Mouse (Mus musculus): Measurements from ENCODE around the gene Rab11fip3. TPM values are rescaled to one million over a fixed set of nuclear protein-coding genes. Genes with fewer than 3 reads are reported as not detected.
A peak's percentile ranks its signal among the peaks of the same experiment; 100 is the strongest.

The Rab11fip3 gene
- polyA plus RNA-seq, 1 experiment from 2014 or later: 13.7 TPM

GRCm38 (mm10) chr17:26032037-26032436 lies 37.3 kb downstream of the Rab11fip3 start:
- H3K9ac ChIP-seq (ENCODE audit: low read length): no peak overlapping the region
- ATAC-seq (replicated peaks; ENCODE audit: low FRiP score, low TSS enrichment, low read depth): no peak
- H3K4me1 ChIP-seq (replicated peaks; ENCODE audit: control insufficient read depth, insufficient read depth, low read length): no peaks in the 10 kb centered on the region
- no peak overlapping the region for H3K4me2 ChIP-seq (ENCODE audit: low read length)
- no peaks in the 10 kb centered on the region for H3K9me3 ChIP-seq (ENCODE audit: control insufficient read depth, low read length)
- peaks cover 14% of the 10 kb centered on the region for H3K36me3 ChIP-seq (ENCODE audit: control insufficient read depth, insufficient read depth, low read length)
- no peak overlapping the region for H3K27ac ChIP-seq (ENCODE audit: low read depth)
- DNase-seq (ENCODE audit: low spot score): no peak
- no peaks in the 10 kb centered on the region for H3K27me3 ChIP-seq (replicated peaks; ENCODE audit: control insufficient read depth, insufficient read depth, low read length)
- no peak overlapping the region for H3K4me3 ChIP-seq (ENCODE audit: low read depth, low read length)
- WGBS: 82% methylated on average over 6 of the region's 6 CpGs

- H3K9me3 ChIP-seq (ENCODE audit: control insufficient read depth, low read length): no peaks in the 10 kb centered on the region
- H3K4me1 ChIP-seq (replicated peaks; ENCODE audit: control insufficient read depth, insufficient read depth, low read length): no peaks in the 10 kb centered on the region
- H3K27me3 ChIP-seq (replicated peaks; ENCODE audit: control insufficient read depth, insufficient read depth, low read length): no peaks in the 10 kb centered on the region
- ATAC-seq (replicated peaks; ENCODE audit: low FRiP score, low TSS enrichment, low read depth) (no peak), DNase-seq (ENCODE audit: low spot score) (no peak)
- H3K4me2 ChIP-seq (ENCODE audit: low read length): no peak overlapping the region
- 93% methylated on average over 5 of the region's 5 CpGs for WGBS
- no peak overlapping the region for H3K4me3 ChIP-seq (ENCODE audit: low read depth, low read length)
- no peak overlapping the region for H3K9ac ChIP-seq (ENCODE audit: low read length)
- peaks cover 14% of the 10 kb centered on the region for H3K36me3 ChIP-seq (ENCODE audit: control insufficient read depth, insufficient read depth, low read length)
- no peak overlapping the region for H3K27ac ChIP-seq (ENCODE audit: low read depth)
Observed at GRCm38 (mm10) chr17:26031583-26031982, 37.8 kb downstream of the Rab11fip3 start.

DNA sequence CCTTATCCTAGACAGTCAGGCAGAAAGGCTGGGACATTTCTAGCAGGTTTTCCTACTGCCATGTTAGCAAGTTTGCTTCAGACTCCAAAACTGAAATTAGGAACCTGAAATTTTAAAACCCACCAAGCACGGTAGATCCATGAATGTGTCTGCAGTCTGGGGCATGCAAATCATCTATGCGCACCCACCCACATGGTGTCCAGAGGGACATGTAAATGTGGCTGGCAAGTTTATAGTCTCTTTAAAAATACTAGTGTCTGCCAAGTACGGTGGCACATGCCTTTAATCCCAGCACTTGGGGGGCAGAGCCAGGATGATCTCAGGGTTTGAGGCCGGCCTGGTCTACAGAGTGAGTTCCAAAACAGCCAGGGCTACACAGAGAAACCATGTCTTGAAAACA lies 41.1 kb downstream of the Rab11fip3 start:
- DNase-seq (ENCODE audit: low spot score) (no peak), ATAC-seq (replicated peaks; ENCODE audit: low FRiP score, low TSS enrichment, low read depth) (no peak)

GRCm38 (mm10) chr17:26024674-26025073 lies 44.7 kb downstream of the Rab11fip3 start:
- Histone ChIP-seq H3K27ac (ENCODE audit: low read depth) (no peak overlapping the region), H3K36me3 (ENCODE audit: control insufficient read depth, insufficient read depth, low read length) (peaks cover 6% of the 10 kb centered on the region; the same call in 1 of the 2 replicates), H3K9me3 (ENCODE audit: control insufficient read depth, low read length) (no peaks in the 10 kb centered on the region), H3K4me3 (ENCODE audit: low read depth, low read length) (no peak overlapping the region), H3K27me3 (replicated peaks; ENCODE audit: control insufficient read depth, insufficient read depth, low read length) (no peaks in the 10 kb centered on the region), H3K4me1 (replicated peaks; ENCODE audit: control insufficient read depth, insufficient read depth, low read length) (no peaks in the 10 kb centered on the region), H3K9ac (ENCODE audit: low read length) (no peak overlapping the region), H3K4me2 (ENCODE audit: low read length) (no peak overlapping the region)
- ATAC-seq (replicated peaks; ENCODE audit: low FRiP score, low TSS enrichment, low read depth): no peak
- 94% methylated on average over 9 of the region's 9 CpGs for WGBS
- no peak for DNase-seq (ENCODE audit: low spot score)

More for the DNA sequence above, 41.1 kb downstream of the Rab11fip3 start:
- WGBS: 94% methylated on average over 4 of the region's 4 CpGs
- Histone ChIP-seq H3K27me3 (replicated peaks; ENCODE audit: control insufficient read depth, insufficient read depth, low read length) (no peaks in the 10 kb centered on the region), H3K9ac (ENCODE audit: low read length) (no peak overlapping the region), H3K4me1 (replicated peaks; ENCODE audit: control insufficient read depth, insufficient read depth, low read length) (no peaks in the 10 kb centered on the region), H3K36me3 (ENCODE audit: control insufficient read depth, insufficient read depth, low read length) (peaks cover 9% of the 10 kb centered on the region; the same call in 1 of the 2 replicates), H3K9me3 (ENCODE audit: control insufficient read depth, low read length) (no peaks in the 10 kb centered on the region), H3K4me2 (ENCODE audit: low read length) (no peak overlapping the region), H3K27ac (ENCODE audit: low read depth) (no peak overlapping the region), H3K4me3 (ENCODE audit: low read depth, low read length) (no peak overlapping the region)

GRCm38 (mm10) chr17:26023966-26024365 lies 45.4 kb downstream of the Rab11fip3 start:
- Histone ChIP-seq H3K27me3 (replicated peaks; ENCODE audit: control insufficient read depth, insufficient read depth, low read length) (no peaks in the 10 kb centered on the region), H3K9me3 (ENCODE audit: control insufficient read depth, low read length) (no peaks in the 10 kb centered on the region), H3K36me3 (ENCODE audit: control insufficient read depth, insufficient read depth, low read length) (peaks cover 6% of the 10 kb centered on the region; the same call in 1 of the 2 replicates), H3K4me2 (ENCODE audit: low read length) (no peak overlapping the region), H3K27ac (ENCODE audit: low read depth) (no peak overlapping the region), H3K9ac (ENCODE audit: low read length) (no peak overlapping the region), H3K4me1 (replicated peaks; ENCODE audit: control insufficient read depth, insufficient read depth, low read length) (no peaks in the 10 kb centered on the region), H3K4me3 (ENCODE audit: low read depth, low read length) (no peak overlapping the region)
- ATAC-seq (replicated peaks; ENCODE audit: low FRiP score, low TSS enrichment, low read depth): no peak
- 92% methylated on average over 8 of the region's 8 CpGs for WGBS
- DNase-seq (ENCODE audit: low spot score): no peak

DNA sequence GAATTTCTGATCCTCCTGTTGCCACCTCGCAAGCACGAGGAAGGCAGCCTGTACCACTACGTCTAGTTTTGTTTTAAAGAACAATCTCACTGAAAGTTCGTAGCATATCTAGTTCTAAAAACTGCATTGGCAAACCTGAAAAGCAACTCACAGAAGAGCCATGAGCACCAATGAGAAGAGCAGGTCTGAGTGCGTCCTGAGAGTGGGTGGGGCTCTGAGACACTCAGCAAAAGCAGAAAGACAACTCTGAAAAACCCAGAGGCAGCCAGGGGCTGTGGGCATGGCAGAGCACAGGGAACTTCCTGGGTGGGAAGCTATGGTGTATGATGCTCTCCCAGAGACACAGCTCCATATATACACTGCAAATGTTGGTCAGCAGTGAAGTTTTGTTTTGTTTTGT lies 46.2 kb downstream of the Rab11fip3 start:
- Histone ChIP-seq H3K27me3 (replicated peaks; ENCODE audit: control insufficient read depth, insufficient read depth, low read length) (no peaks in the 10 kb centered on the region), H3K4me1 (replicated peaks; ENCODE audit: control insufficient read depth, insufficient read depth, low read length) (no peaks in the 10 kb centered on the region), H3K4me3 (ENCODE audit: low read depth, low read length) (no peak overlapping the region), H3K27ac (ENCODE audit: low read depth) (no peak overlapping the region), H3K9ac (ENCODE audit: low read length) (no peak overlapping the region), H3K36me3 (ENCODE audit: control insufficient read depth, insufficient read depth, low read length) (peaks cover 6% of the 10 kb centered on the region; the same call in 1 of the 2 replicates), H3K9me3 (ENCODE audit: control insufficient read depth, low read length) (no peaks in the 10 kb centered on the region), H3K4me2 (ENCODE audit: low read length) (no peak overlapping the region)
- DNase-seq (ENCODE audit: low spot score) (no peak), ATAC-seq (replicated peaks; ENCODE audit: low FRiP score, low TSS enrichment, low read depth) (no peak)
- WGBS: 91% methylated on average over 5 of the region's 5 CpGs

GRCm38 (mm10) chr17:26021728-26022341 lies 47.5 kb downstream of the Rab11fip3 start:
- WGBS: 64% methylated on average over 9 of the region's 9 CpGs
- H3K36me3 ChIP-seq (ENCODE audit: control insufficient read depth, insufficient read depth, low read length): peaks cover 6% of the 10 kb centered on the region; the same call in 1 of the 2 replicates
- H3K4me2 ChIP-seq (ENCODE audit: low read length): no peak overlapping the region
- H3K27ac ChIP-seq (ENCODE audit: low read depth): no peak overlapping the region
- no peak overlapping the region for H3K4me3 ChIP-seq (ENCODE audit: low read depth, low read length)
- ATAC-seq (replicated peaks; ENCODE audit: low FRiP score, low TSS enrichment, low read depth) (0 out of 2 replicates have a peak, but pooled peaks have one; percentile 43), DNase-seq (ENCODE audit: low spot score) (peak; percentile 62)
- H3K4me1 ChIP-seq (replicated peaks; ENCODE audit: control insufficient read depth, insufficient read depth, low read length): no peaks in the 10 kb centered on the region
- H3K9ac ChIP-seq (ENCODE audit: low read length): no peak overlapping the region
- no peaks in the 10 kb centered on the region for H3K27me3 ChIP-seq (replicated peaks; ENCODE audit: control insufficient read depth, insufficient read depth, low read length)
- H3K9me3 ChIP-seq (ENCODE audit: control insufficient read depth, low read length): no peaks in the 10 kb centered on the region

GRCm38 (mm10) chr17:26020848-26021347 lies 48.5 kb downstream of the Rab11fip3 start:
- DNase-seq (ENCODE audit: low spot score) (no peak), ATAC-seq (replicated peaks; ENCODE audit: low FRiP score, low TSS enrichment, low read depth) (no peak)
- Histone ChIP-seq H3K4me1 (replicated peaks; ENCODE audit: control insufficient read depth, insufficient read depth, low read length) (no peaks in the 10 kb centered on the region), H3K36me3 (ENCODE audit: control insufficient read depth, insufficient read depth, low read length) (peaks cover 6% of the 10 kb centered on the region; the same call in 1 of the 2 replicates), H3K4me3 (ENCODE audit: low read depth, low read length) (no peak overlapping the region), H3K27me3 (replicated peaks; ENCODE audit: control insufficient read depth, insufficient read depth, low read length) (no peaks in the 10 kb centered on the region), H3K4me2 (ENCODE audit: low read length) (no peak overlapping the region), H3K9me3 (ENCODE audit: control insufficient read depth, low read length) (no peaks in the 10 kb centered on the region), H3K27ac (ENCODE audit: low read depth) (no peak overlapping the region), H3K9ac (ENCODE audit: low read length) (no peak overlapping the region)
- WGBS: 89% methylated on average over 7 of the region's 7 CpGs

DNA sequence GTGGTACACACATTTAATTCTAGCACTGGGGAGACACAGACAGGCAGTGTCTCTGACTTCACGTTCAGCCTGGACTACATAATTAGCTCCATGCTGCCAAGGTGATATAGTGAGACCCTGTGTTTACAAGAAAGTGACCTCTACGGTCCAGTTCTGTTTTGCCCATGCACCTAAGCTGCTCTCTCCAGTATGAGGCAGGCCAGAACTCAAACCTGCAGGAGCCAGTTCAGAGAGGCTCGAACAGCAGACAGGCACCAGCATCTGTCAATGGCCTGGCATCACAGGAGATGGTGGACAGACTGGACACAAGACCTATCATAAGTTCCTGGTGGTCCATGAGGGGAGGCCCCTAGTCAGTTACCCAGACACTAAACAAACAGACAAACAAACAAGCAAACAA lies 51.0 kb downstream of the Rab11fip3 start:
- WGBS: 56% methylated on average over 3 of the region's 3 CpGs
- no peaks in the 10 kb centered on the region for H3K4me1 ChIP-seq (replicated peaks; ENCODE audit: control insufficient read depth, insufficient read depth, low read length)
- no peak overlapping the region for H3K27ac ChIP-seq (ENCODE audit: low read depth)
- no peak overlapping the region for H3K4me2 ChIP-seq (ENCODE audit: low read length)
- no peaks in the 10 kb centered on the region for H3K27me3 ChIP-seq (replicated peaks; ENCODE audit: control insufficient read depth, insufficient read depth, low read length)
- H3K36me3 ChIP-seq (ENCODE audit: control insufficient read depth, insufficient read depth, low read length): peaks cover 25% of the 10 kb centered on the region
- H3K9ac ChIP-seq (ENCODE audit: low read length): no peak overlapping the region
- H3K9me3 ChIP-seq (ENCODE audit: control insufficient read depth, low read length): no peaks in the 10 kb centered on the region
- no peak for DNase-seq (ENCODE audit: low spot score)
- H3K4me3 ChIP-seq (ENCODE audit: low read depth, low read length): no peak overlapping the region
- no peak for ATAC-seq (replicated peaks; ENCODE audit: low FRiP score, low TSS enrichment, low read depth)

Data from intestine, embryonic 14.5 days (tissue).